Mouse (Mus musculus) fat pad, adult 2 months (tissue): ENCODE results near the gene Fam20b.

Experiments used
- DNase-seq: peaks from one replicate; pipeline ENCODE4 v3.0.0-alpha.2; 2011; ENCODE audit warnings: low read depth, low spot score; ENCODE audit errors: extremely low read depth

Gene Fam20b

DNA sequence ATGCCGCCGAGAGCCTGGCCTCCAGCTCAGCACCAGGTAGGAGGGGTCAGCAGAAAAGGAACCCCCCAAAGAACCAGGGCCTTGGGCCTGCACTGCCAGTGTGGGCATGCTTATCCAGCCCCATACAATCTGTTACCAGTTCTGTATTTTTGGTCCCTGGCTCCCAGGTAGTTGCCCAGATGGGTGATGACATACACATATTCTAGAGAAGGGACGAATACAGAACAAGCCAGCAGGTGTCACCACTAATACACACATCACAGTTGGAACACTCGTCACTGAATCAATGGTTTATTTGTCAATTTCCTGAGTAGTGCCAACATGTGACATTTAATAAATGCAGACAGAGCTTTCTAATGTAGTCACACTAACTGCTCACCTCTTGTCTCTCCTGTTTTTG is 78.3 kb downstream of the Fam20b start:
- no peak for DNase-seq

DNA sequence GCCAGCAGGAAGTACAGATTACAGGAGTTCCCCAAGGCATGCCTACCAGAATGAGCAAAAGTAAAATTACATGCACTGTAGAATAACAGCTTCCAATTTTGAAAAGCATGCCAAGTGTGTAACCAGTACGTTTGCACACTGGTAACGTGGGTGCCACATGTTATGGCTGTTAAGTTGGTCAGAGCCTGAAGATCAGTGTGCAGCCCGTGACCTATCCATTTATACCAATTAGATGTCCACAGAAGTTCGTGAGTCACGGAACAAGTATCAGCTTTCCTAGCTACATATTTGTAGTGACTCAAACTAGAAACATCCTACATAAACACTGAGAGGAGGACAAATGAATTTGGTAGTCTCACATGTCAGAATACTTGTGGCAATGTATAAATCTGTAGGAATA is 79.4 kb downstream of the Fam20b start:
- no peak for DNase-seq

DNA sequence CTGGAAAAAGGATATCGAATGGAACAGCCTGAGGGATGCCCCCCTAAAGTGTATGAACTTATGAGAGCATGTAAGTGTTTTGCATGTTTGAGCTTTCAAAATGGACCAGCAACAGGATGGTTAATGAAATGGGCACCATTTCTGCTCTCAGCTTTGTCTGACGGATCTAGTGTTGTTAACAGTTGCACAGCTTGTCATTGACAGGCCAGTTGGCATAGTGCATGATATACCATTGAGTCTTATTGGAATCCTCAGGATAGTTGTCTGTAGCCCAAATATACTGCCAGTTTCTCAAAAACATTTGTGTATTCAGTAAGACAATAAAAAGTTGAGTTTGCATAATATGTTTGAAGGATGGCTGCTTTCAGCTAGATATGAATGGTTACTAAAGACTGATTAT is 83.7 kb downstream of the Fam20b start:
- no peak for DNase-seq

DNA sequence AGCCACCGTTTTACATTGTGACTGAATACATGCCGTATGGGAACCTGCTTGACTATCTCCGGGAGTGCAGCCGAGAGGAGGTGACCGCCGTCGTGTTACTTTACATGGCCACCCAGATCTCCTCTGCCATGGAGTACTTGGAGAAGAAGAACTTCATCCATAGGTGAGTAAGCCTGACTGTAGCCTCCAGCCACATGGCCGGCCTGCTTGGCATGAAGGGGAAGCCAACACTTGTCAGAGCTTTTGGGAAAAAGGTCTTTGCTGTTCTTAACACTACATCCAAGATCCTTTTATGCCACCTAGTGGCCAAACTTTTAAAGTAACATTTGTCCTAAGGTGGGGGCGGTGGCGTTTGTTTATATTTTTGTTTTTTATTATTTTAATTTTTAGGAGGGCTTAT is 85.8 kb downstream of the Fam20b start:
- no peak for DNase-seq

DNA sequence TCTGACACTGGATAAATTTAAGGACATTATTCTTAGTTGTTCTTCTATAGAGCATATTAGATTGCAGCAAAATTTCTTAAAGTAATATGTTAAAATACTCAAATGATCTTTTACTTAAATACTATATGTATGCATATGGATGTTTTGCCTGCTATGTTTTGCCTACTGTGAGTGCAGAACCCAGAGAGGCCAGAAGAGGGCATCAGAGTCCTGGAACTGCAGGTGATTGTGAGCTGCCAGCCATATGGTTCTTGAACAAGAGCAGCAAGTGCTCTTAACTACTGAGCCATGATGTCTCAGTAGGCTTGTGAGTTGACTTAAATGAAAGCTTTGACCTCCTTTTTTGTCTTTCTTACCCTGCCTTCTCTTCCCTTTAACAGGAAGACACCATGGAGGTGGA is 87.9 kb downstream of the Fam20b start:
- no peak for DNase-seq

DNA sequence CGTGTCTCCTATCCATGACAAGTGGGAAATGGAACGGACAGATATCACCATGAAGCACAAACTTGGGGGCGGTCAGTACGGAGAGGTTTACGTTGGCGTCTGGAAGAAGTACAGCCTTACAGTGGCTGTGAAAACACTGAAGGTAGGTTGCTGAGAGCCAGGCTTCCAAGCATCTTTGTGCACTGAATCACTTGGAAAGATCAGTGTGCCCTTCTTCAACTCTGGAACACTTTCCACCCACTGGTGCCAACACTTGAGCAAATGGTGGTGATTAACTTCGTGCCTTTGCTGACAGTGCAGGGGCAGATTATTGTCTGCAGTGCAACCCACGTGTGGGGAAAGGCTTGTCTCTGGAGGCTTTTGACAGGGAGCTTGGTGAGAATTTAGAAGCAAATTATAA is 88.9 kb downstream of the Fam20b start:
- DNase-seq = no peak
